Mouse (Mus musculus) erythroblast, embryonic 14.5 days (primary cell): ENCODE data around the gene Trp53rkb.

Experiments used
- GATA1 ChIP-seq: IDR thresholded peaks from 2 replicates; pipeline ENCODE4 v1.6.1; 2012; ENCODE audit warnings: low read length, inconsistent platforms, mixed read lengths
- TAL1 ChIP-seq: IDR thresholded peaks from 3 replicates; pipeline ENCODE4 v1.6.1; 2012; ENCODE audit warnings: low read length, inconsistent platforms, mixed read lengths

DNA sequence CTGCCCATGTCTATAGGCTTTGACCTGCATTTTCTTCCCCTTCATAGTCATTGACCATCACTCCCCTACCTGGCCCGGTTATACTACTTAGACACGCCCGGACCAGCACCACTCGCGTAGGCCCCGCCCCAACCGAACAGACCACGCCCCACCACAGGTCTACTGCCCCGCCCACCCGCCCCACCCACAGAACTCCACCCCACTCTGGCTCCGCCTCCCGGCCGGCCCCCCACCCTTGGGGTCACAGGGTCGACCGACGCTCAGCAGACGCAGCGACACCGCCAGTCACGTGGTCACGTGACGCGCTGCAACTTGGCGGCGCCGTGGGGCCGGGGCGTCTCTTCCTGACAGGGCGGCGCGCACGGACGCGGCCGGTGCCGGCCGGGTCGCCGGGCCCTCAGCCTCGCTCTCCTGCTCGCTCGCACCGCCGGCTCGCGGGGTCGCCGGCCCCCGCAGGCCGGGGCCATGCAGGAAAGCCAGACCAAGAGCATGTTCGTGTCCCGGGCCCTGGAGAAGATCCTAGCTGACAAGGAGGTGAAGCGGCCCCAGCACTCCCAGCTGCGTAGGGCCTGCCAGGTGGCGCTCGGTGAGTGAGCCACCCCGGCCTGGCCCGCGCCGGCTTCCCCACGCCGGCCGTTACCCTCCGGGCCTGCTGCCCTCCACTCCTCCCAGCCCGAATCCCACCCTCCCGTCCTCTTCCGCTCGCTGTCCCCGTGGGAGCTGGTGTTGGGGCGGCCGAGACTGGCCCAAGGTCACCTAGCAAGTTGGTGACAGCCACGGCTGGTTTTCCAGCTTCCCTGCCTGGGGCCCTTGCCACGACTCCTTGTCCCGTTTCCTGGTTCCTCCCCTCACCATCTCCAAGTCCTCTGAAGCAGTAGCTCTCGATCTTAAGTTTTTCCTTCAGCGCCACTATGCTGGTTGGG lies 13.2 kb downstream of the Trp53rkb start, which contains the start of gene Arfgef2:
- TF ChIP-seq TAL1, result no peak
- no peak for TF ChIP-seq GATA1
